Mouse (Mus musculus) midbrain, embryonic 16.5 days (tissue): ENCODE data around the gene Slc12a3. TPM values are rescaled to one million over a fixed set of nuclear protein-coding genes. Genes with fewer than 3 reads are reported as not detected.

Experiments used
- ATAC-seq: fragments of 200-750 bp; cut with Nextera tagmentation; 2 replicates; pipeline ENCODE4 v1.8.0; 2017; ENCODE audit warnings: moderate TSS enrichment
- H3K27ac ChIP-seq: fragments of 300-500 bp; sonication (generic); 2 replicates; pipeline ENCODE4 v1.5.1; 2014; ENCODE audit warnings: mild to moderate bottlenecking, low read length, mixed read lengths
- H3K27me3 ChIP-seq: fragments of 300-500 bp; sonication (generic); 2 replicates; pipeline ENCODE4 v1.6.1; 2014; ENCODE audit warnings: low read depth, low read length, mixed read lengths; ENCODE audit not compliant: control insufficient read depth, insufficient read depth
- H3K36me3 ChIP-seq: fragments of 300-500 bp; sonication (generic); 2 replicates; pipeline ENCODE4 v1.6.1; 2014; ENCODE audit warnings: mild to moderate bottlenecking, low read length, moderate library complexity, mixed read lengths; ENCODE audit not compliant: control insufficient read depth, insufficient read depth
- H3K4me1 ChIP-seq: fragments of 300-500 bp; sonication (generic); 2 replicates; pipeline ENCODE4 v1.6.1; 2014; ENCODE audit warnings: mild to moderate bottlenecking, low read length, mixed read lengths; ENCODE audit not compliant: control insufficient read depth, insufficient read depth
- H3K4me2 ChIP-seq: fragments of 300-500 bp; sonication (generic); 2 replicates; pipeline ENCODE4 v1.6.1; 2014; ENCODE audit warnings: mild to moderate bottlenecking, low read length, mixed read lengths
- H3K4me3 ChIP-seq: fragments of 300-500 bp; sonication (generic); 2 replicates; pipeline ENCODE4 v1.5.1; 2014; ENCODE audit warnings: low read depth, mild to moderate bottlenecking, low read length, moderate library complexity, mixed read lengths
- H3K9ac ChIP-seq: fragments of 300-500 bp; sonication (generic); 2 replicates; pipeline ENCODE4 v1.6.1; 2014; ENCODE audit warnings: low read depth, low read length, mixed read lengths
- H3K9me3 ChIP-seq: fragments of 300-500 bp; sonication (generic); replicated peaks from 2 replicates; pipeline ENCODE4 v1.6.1; 2014; ENCODE audit warnings: mild to moderate bottlenecking, low read length, mixed read lengths; ENCODE audit not compliant: control insufficient read depth, poor library complexity, severe bottlenecking
- WGBS: fragments of 180-500 bp; shearing (Covaris S2); extraction: QIAGEN DNeasy Blood & Tissue Kit; methylation state at CpG from one replicate; pipeline ENCODE4 v1.1.7; 2014; 5-methylcytosine and 5-hydroxymethylcytosine counted together
- polyA plus RNA-seq: library from polyadenylated mRNA; unstranded; fragments of >200 nt; fragmentation: Nextera tagmentation; extraction: Ambion mirVana; gene quantifications from 2 replicates; pipeline ENCODE4 v1.2.1, GENCODE M21; 2015

The Slc12a3 gene
- polyA plus RNA-seq: 0.09 TPM in 1 of 2 replicates, not detected in the other

GRCm38 (mm10) chr8:94328932-94329728, at the start of gene Slc12a3:
Slc12a3 (plus strand) TSS chr8:94329201.
- H3K4me1 ChIP-seq: no peaks in the 10 kb centered on the region
- 85% methylated on average over 21 of the region's 21 CpGs for WGBS
- H3K4me3 ChIP-seq: no peak within 1 kb of the TSS
- no peaks in the 10 kb centered on the region for H3K9me3 ChIP-seq
- peaks cover 3% of the 10 kb centered on the region; the same call in 1 of the 2 replicates for H3K36me3 ChIP-seq
- ATAC-seq: no peak
- H3K27ac ChIP-seq: no peak within 1 kb of the TSS
- no peak within 1 kb of the TSS for H3K9ac ChIP-seq
- H3K4me2 ChIP-seq: no peak within 1 kb of the TSS
- H3K27me3 ChIP-seq: no peaks in the 10 kb centered on the region; the same call in 1 of the 2 replicates

GRCm38 (mm10) chr8:94280001-94280613, 48.9 kb upstream of the Slc12a3 start:
- H3K27ac ChIP-seq: no peak overlapping the region
- no peaks in the 10 kb centered on the region for H3K27me3 ChIP-seq
- H3K9me3 ChIP-seq: no peaks in the 10 kb centered on the region
- no peaks in the 10 kb centered on the region for H3K36me3 ChIP-seq
- no peak overlapping the region for H3K4me3 ChIP-seq
- 0 out of 2 replicates have a peak, but pooled peaks cover 3% of the 10 kb centered on the region for H3K4me1 ChIP-seq
- H3K4me2 ChIP-seq: no peak overlapping the region
- 71% methylated on average over 5 of the region's 5 CpGs for WGBS
- ATAC-seq: no peak
- H3K9ac ChIP-seq: no peak overlapping the region

- no peak for ATAC-seq
- Histone ChIP-seq H3K36me3 (peaks cover 2% of the 10 kb centered on the region; the same call in 1 of the 2 replicates), H3K4me2 (no peak overlapping the region), H3K27ac (no peak overlapping the region), H3K4me3 (no peak overlapping the region), H3K4me1 (0 out of 2 replicates have a peak, but pooled peaks cover 3% of the 10 kb centered on the region), H3K9ac (no peak overlapping the region), H3K27me3 (no peaks in the 10 kb centered on the region), H3K9me3 (no peaks in the 10 kb centered on the region)
- 83% methylated on average over 3 of the region's 3 CpGs for WGBS
These were observed 46.5 kb upstream of the Slc12a3 start for GRCm38 (mm10) chr8:94282453-94282985.

- Histone ChIP-seq H3K27me3 (no peaks in the 10 kb centered on the region), H3K4me3 (no peak overlapping the region), H3K36me3 (peaks cover 2% of the 10 kb centered on the region; the same call in 1 of the 2 replicates), H3K4me1 (0 out of 2 replicates have a peak, but pooled peaks cover 3% of the 10 kb centered on the region), H3K4me2 (no peak overlapping the region), H3K9ac (no peak overlapping the region), H3K9me3 (no peaks in the 10 kb centered on the region), H3K27ac (no peak overlapping the region)
- no peak for ATAC-seq
- WGBS: 87% methylated on average over 7 of the region's 7 CpGs
These were observed 44.8 kb upstream of the Slc12a3 start for GRCm38 (mm10) chr8:94284204-94284603.

- 91% methylated on average over 5 of the region's 5 CpGs for WGBS
- H3K9me3 ChIP-seq: no peaks in the 10 kb centered on the region
- no peak overlapping the region for H3K9ac ChIP-seq
- no peak overlapping the region for H3K27ac ChIP-seq
- H3K4me3 ChIP-seq: no peak overlapping the region
- H3K36me3 ChIP-seq: peaks cover 15% of the 10 kb centered on the region; the same call in 1 of the 2 replicates
- no peaks in the 10 kb centered on the region for H3K27me3 ChIP-seq
- no peak overlapping the region for H3K4me2 ChIP-seq
- ATAC-seq: no peak
- H3K4me1 ChIP-seq: no peaks in the 10 kb centered on the region; the same call in 1 of the 2 replicates
These were observed 38.4 kb upstream of the Slc12a3 start for GRCm38 (mm10) chr8:94290606-94291005.

- ATAC-seq: no peak
- Histone ChIP-seq H3K9ac (no peak overlapping the region), H3K27me3 (no peaks in the 10 kb centered on the region), H3K4me2 (no peak overlapping the region), H3K9me3 (no peaks in the 10 kb centered on the region), H3K36me3 (peaks cover 15% of the 10 kb centered on the region; the same call in 1 of the 2 replicates), H3K4me3 (no peak overlapping the region), H3K4me1 (no peaks in the 10 kb centered on the region; the same call in 1 of the 2 replicates), H3K27ac (0 out of 2 replicates have a peak overlapping the region, but pooled peaks have one; percentile 3)
- WGBS: 75% methylated on average over 6 of the region's 6 CpGs
These were observed 36.9 kb upstream of the Slc12a3 start for GRCm38 (mm10) chr8:94292072-94292471.

GRCm38 (mm10) chr8:94292626-94293025, 36.4 kb upstream of the Slc12a3 start:
- H3K4me2 ChIP-seq: no peak overlapping the region
- H3K9ac ChIP-seq: no peak overlapping the region
- 86% methylated on average over 8 of the region's 8 CpGs for WGBS
- no peak for ATAC-seq
- H3K4me3 ChIP-seq: no peak overlapping the region
- H3K27ac ChIP-seq: no peak overlapping the region
- H3K9me3 ChIP-seq: no peaks in the 10 kb centered on the region
- H3K36me3 ChIP-seq: peaks cover 15% of the 10 kb centered on the region; the same call in 1 of the 2 replicates
- H3K27me3 ChIP-seq: no peaks in the 10 kb centered on the region
- H3K4me1 ChIP-seq: no peaks in the 10 kb centered on the region; the same call in 1 of the 2 replicates

- Histone ChIP-seq H3K36me3 (peaks cover 15% of the 10 kb centered on the region; the same call in 1 of the 2 replicates), H3K27me3 (no peaks in the 10 kb centered on the region), H3K27ac (peak overlapping the region; percentile 50; the same call in 1 of the 2 replicates), H3K4me2 (no peak overlapping the region), H3K9ac (no peak overlapping the region), H3K4me3 (no peak overlapping the region), H3K4me1 (no peaks in the 10 kb centered on the region; the same call in 1 of the 2 replicates), H3K9me3 (no peaks in the 10 kb centered on the region)
- ATAC-seq: no peak
- WGBS: 68% methylated on average over 6 of the region's 6 CpGs
These were observed 33.3 kb upstream of the Slc12a3 start for GRCm38 (mm10) chr8:94295687-94296086.
